Comparison of ENCODE assay signal across 26 mouse cellular contexts in the genomic region with DNA sequence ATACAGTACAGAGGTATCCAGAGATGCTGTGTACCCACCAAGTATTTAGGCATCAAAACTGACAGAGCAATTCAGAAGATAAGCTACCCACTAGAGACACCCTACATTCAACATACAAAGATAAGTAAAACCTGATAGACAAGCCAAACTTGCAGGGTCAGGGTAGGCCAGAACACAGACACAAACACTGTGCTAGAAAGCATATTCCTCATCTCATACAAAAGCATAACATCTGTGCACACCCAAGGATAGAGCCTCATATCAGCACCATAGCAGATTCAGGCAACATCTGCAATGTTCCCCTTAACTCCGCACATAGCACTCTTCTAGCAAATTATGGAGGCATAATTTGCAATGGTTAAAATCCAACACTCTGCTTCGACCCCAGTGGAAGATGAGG. TPM values are rescaled to one million over a fixed set of nuclear protein-coding genes. Genes with fewer than 3 reads are reported as not detected.
DNase-seq lines count a peak whose midpoint lies in the region; ATAC-seq and TF ChIP-seq lines count a peak whose summit lies in the region.
"Had no signal": no experiment of that assay in that cellular context is flagged by ENCODE, and none has a peak within 500 bp of the region (broad histone marks: within the 10 kb centered on the region; RNA-seq: fewer than 3 reads in every experiment).

No protein-coding gene starts in this region.

- no peak overlapping the region for H3K4me2 ChIP-seq in lung, embryonic 16.5 days (ENCODE audit: low read depth, low read length)
- H3K4me2 ChIP-seq: embryonic facial prominence, embryonic 12.5 days; embryonic facial prominence, embryonic 15.5 days; heart, embryonic 13.5 days; hindbrain, embryonic 14.5 days had no signal

- peak; percentile 73 for ATAC-seq in lung, embryonic 16.5 days (ENCODE audit: low read depth)
- ATAC-seq: forebrain, embryonic 14.5 days; forebrain, postnatal 0 days; Patski had no signal

- no peak for TF ChIP-seq POLR2A in thymus, adult 2 months (IDR thresholded peaks at IDR 0.05; ENCODE audit: control insufficient read depth, extremely low read depth, insufficient read depth, low read length, poor library complexity)

- WGBS in lung, embryonic 16.5 days = 64% methylated on average over 2 of the region's 2 CpGs
- WGBS in thymus, adult 2 months = 99% methylated on average over 2 of the region's 2 CpGs

- no peaks in the 10 kb centered on the region for H3K9me3 ChIP-seq in lung, embryonic 16.5 days (ENCODE audit: control insufficient read depth, low read length)
- H3K9me3 ChIP-seq: embryonic facial prominence, embryonic 12.5 days; embryonic facial prominence, embryonic 15.5 days; G1E; heart, embryonic 10.5 days; heart, embryonic 13.5 days had no signal

- no peak for TF ChIP-seq CTCF in thymus, adult 2 months (IDR thresholded peaks at IDR 0.05; ENCODE audit: borderline replicate concordance, control insufficient read depth, extremely low read depth, insufficient read depth, low read length, poor library complexity)
- no peak for TF ChIP-seq CTCF in layer of hippocampus, adult 2 months (conservative IDR thresholded peaks at IDR 0.05)

- H3K9ac ChIP-seq in lung, embryonic 16.5 days (ENCODE audit: low read length) = no peak overlapping the region
- H3K9ac ChIP-seq: embryonic facial prominence, embryonic 12.5 days; embryonic facial prominence, embryonic 15.5 days; forebrain, postnatal 0 days; heart, embryonic 13.5 days; hindbrain, embryonic 14.5 days had no signal

- no peak overlapping the region for H3K4me3 ChIP-seq in lung, embryonic 16.5 days (ENCODE audit: low read length)
- no peak overlapping the region for H3K4me3 ChIP-seq in thymus, adult 2 months (ENCODE audit: control insufficient read depth, insufficient read depth, low read length)
- H3K4me3 ChIP-seq in layer of hippocampus, adult 2 months = no peak overlapping the region
- H3K4me3 ChIP-seq: embryonic facial prominence, embryonic 12.5 days; embryonic facial prominence, embryonic 15.5 days; gastrocnemius, adult 2 months; heart, embryonic 10.5 days; heart, embryonic 13.5 days had no signal

- no peaks in the 10 kb centered on the region for H3K4me1 ChIP-seq in lung, embryonic 16.5 days (replicated peaks; ENCODE audit: control insufficient read depth, insufficient read depth, low read length)
- peaks cover 50% of the 10 kb centered on the region for H3K4me1 ChIP-seq in thymus, adult 2 months (replicated peaks; ENCODE audit: control insufficient read depth, insufficient read depth, low read length)
- H3K4me1 ChIP-seq: embryonic facial prominence, embryonic 12.5 days; embryonic facial prominence, embryonic 15.5 days had no signal

- DNase-seq in heart, adult 11 months = peak; percentile 25
- DNase-seq in heart, adult 8-10 months (ENCODE audit: low spot score) = no peak
- no peak for DNase-seq in lung, postnatal 4 days
- no peak for DNase-seq in thymus, adult 2 months
- DNase-seq in thymus, postnatal 36 days = no peak
- no peak for DNase-seq in layer of hippocampus, adult 2 months (ENCODE audit: low spot score in 2 of 2)
- DNase-seq: adrenal gland, adult 2 months; adrenal gland, postnatal 14 days; cerebellum, adult 11 months; cerebellum, adult 2 months; cerebellum, adult 9-11 months; cerebellum, postnatal 25 days; forebrain, postnatal 0 days; gastrocnemius, adult 2 months; gastrocnemius, postnatal 14 days; heart, postnatal 4 days had no signal

- no peaks in the 10 kb centered on the region for H3K36me3 ChIP-seq in lung, embryonic 16.5 days (ENCODE audit: control insufficient read depth, insufficient read depth, low read length)
- H3K36me3 ChIP-seq in thymus, adult 2 months (ENCODE audit: control insufficient read depth, insufficient read depth, low read length) = no peaks in the 10 kb centered on the region
- H3K36me3 ChIP-seq: embryonic facial prominence, embryonic 12.5 days; embryonic facial prominence, embryonic 15.5 days; G1E; heart, embryonic 10.5 days; heart, embryonic 13.5 days had no signal

- H3K27ac ChIP-seq in lung, embryonic 16.5 days (ENCODE audit: low read length) = no peak overlapping the region
- H3K27ac ChIP-seq in thymus, adult 2 months (ENCODE audit: control insufficient read depth, insufficient read depth, low read length) = peak overlapping the region; percentile 68; the same call in 1 of the 2 replicates
- no peak overlapping the region for H3K27ac ChIP-seq in layer of hippocampus, adult 2 months
- H3K27ac ChIP-seq: embryonic facial prominence, embryonic 12.5 days; embryonic facial prominence, embryonic 15.5 days; gastrocnemius, adult 2 months; heart, embryonic 10.5 days; heart, embryonic 13.5 days; hindbrain, embryonic 14.5 days had no signal

- H3K27me3 ChIP-seq in lung, embryonic 16.5 days (ENCODE audit: control insufficient read depth, insufficient read depth, low read depth, low read length) = no peaks in the 10 kb centered on the region
- H3K27me3 ChIP-seq in thymus, adult 2 months (ENCODE audit: control insufficient read depth, insufficient read depth, low read length) = no peaks in the 10 kb centered on the region
- H3K27me3 ChIP-seq: embryonic facial prominence, embryonic 12.5 days; embryonic facial prominence, embryonic 15.5 days; heart, embryonic 13.5 days had no signal

RNA-seq across cellular contexts. Expression of gene Kcna2, which starts 23.8 kb away (rescaled TPM):
- total RNA-seq in heart, adult 8-10 months (2022) = 1 to 10 TPM; 1.2 to 1.7 (median 1.3) TPM
- 0.72 and 0.80 TPM in 2 replicates for polyA plus RNA-seq in lung, embryonic 16.5 days (2015; fragmentation: Nextera tagmentation; extraction: Ambion mirVana)
- 5.6 and 7.0 TPM in 2 replicates for polyA plus RNA-seq in thymus, adult 2 months (2012; rRNA removed)
- 10 to 100 TPM; 89.7 to 94.9 TPM for total RNA-seq in layer of hippocampus, adult 2 months (2021)
- total RNA-seq: common myeloid progenitor, adult 5-6 weeks had no signal
- polyA plus RNA-seq: G1E; heart, embryonic 10.5 days had no signal

RNA-seq across cellular contexts. Expression of gene Kcna3, which starts 41.1 kb away (rescaled TPM):
- under 1 TPM; 0.27 to 0.69 (median 0.34) TPM for total RNA-seq in heart, adult 8-10 months (2022)
- polyA plus RNA-seq in lung, embryonic 16.5 days (2015; fragmentation: Nextera tagmentation; extraction: Ambion mirVana) = 1.7 and 1.9 TPM in 2 replicates
- polyA plus RNA-seq in thymus, adult 2 months (2012; rRNA removed) = 151 and 202 TPM in 2 replicates
- 10 to 100 TPM; 21.1 to 21.4 TPM for total RNA-seq in layer of hippocampus, adult 2 months (2021)
- total RNA-seq: G1E; gastrocnemius, adult 2 months had no signal
- polyA plus RNA-seq: G1E, Patski had no signal

Comparison
In these comparisons a context has a peak if more than half of its experiments do, and no peak if none do; other contexts are left out.
1. RNA of gene Kcna2, which starts 23.8 kb away (total RNA-seq): 89.7 to 94.9 TPM in layer of hippocampus, adult 2 months; 1.2 to 1.7 TPM in heart, adult 8-10 months; every median in the first group is over 10 times any median in the second.
2. RNA of gene Kcna3, which starts 41.1 kb away (total RNA-seq): 21.1 to 21.4 TPM in layer of hippocampus, adult 2 months; 0.27 to 0.69 TPM in heart, adult 8-10 months; every median in the first group is over 10 times any median in the second.